Mouse (Mus musculus) monocyte, adult 5-6 weeks (primary cell): ENCODE results near the gene Olr1. TPM values are rescaled to one million over a fixed set of nuclear protein-coding genes. Genes with fewer than 3 reads are reported as not detected.

Experiments used
- ATAC-seq: fragments of 153-309, 156-312 bp; replicated peaks from 2 replicates; pipeline ENCODE4 v1.8.0; 2017; ENCODE audit warnings: mild to moderate bottlenecking; ENCODE audit not compliant: low TSS enrichment, insufficient number of reproducible peaks, severe bottlenecking, poor library complexity, low FRiP score
- total RNA-seq: library from RNA; stranded (forward); fragments of 200-1000, 200-491, 200-594 nt; gene quantifications from 3 replicates; pipeline ENCODE4 v1.2.3, GENCODE M21; 2017

Gene Olr1
- total RNA-seq: 8.4 to 15.7 TPM (median 11.1 TPM) in 3 replicates

DNA sequence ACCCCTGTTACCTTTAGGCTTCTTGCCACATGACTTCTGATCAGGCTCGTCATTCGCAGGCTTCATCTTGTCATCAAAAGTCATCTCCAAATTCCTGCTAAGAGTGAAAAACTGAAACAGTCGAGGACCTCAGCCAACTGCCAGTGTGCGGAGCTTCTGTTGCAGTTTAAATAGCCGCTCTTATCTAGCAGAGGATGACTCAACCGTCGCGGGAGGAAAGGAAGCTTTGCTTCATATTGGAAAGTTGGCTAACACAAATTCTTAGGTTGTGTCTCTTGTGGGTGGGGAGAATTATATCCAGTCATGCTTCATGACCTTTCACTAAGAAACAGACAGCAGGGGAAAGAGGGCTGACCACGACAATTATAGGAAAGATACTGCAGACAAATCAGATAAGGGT lies at the start of gene Olr1:
Gene Olr1, minus strand, starts transcription at position 142 of the 400 bp plus-strand sequence.
- peak; percentile 53; the same call in 1 of the 2 replicates for ATAC-seq

DNA sequence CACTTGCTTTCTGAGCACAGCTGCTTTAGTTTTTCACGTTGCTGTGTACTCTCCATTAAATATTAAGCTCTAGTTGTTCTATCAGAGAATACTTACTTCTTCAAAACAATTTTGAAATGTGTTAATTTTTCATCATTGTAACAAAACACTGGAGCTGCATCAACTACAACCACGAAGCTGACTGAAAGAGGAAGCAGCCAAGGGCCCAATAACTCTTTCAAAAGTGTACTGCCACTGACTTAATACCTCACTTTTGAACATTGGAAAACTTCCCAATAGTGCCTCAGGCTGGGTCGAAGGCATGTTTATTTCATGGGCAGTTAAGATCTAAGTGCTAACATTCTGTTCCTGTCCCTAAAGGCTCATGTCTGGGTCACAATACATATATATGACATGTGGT lies 41.0 kb upstream of the Olr1 start:
- no peak for ATAC-seq

DNA sequence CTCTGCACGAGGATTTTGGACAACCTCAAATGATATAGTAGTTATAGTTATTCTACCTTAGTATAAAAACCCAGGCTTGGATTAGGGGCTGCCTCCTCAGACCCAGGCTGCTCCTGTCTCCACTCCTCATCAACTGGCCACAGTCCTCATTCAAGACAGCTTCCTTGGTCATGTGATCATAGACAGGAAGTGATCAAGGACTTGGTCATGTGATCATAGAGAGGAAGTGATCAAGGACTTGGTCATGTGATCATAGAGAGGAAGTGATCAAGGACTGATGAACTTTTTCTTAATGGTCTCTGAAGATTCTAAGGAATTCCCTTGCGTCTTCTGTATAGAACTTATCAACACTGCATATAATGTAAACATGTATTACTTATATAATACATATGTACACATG lies 40.3 kb upstream of the Olr1 start:
- no peak for ATAC-seq

DNA sequence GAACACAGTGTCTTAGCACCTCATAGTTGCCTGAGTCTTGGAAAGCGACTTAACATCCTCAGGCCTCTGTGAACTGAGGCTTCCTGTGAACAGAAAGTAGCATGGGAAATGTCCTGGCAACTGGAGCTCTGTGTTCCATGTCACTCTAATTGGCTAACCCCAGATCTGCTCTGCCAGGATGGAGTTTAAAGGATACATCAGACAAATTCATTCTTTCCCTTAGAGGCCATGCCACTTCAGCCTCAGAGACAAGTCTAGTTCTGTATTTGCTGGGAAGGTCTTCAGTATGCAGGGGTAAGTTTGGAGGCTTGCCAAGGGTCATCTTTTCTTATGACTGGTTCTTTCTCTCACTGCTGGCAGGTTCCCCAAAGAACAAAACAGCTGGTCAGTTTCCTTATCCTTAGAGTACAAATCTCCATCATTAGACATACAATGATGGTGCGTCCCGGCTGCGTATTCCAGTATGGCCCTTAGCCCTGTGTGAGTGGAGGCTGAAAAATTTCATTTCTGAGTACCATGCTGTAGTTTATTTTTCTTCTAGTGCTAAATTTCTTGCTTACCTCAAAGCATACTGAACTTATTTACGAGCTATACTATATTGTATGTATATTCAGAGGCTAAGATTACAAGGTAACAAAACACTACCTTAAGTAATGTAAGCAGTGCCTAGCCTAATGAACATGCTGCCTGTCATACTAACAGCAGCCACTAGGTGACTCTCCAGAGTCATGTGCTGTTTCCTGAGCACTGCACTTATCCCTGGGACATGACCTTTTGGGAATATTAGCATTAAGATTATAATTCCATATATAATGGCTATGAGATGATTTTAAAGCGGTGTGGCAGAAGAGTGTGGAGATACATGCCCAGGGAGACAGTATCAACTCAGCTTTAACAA lies 37.0 kb upstream of the Olr1 start:
- peak; percentile 64; the same call in 1 of the 2 replicates for ATAC-seq

DNA sequence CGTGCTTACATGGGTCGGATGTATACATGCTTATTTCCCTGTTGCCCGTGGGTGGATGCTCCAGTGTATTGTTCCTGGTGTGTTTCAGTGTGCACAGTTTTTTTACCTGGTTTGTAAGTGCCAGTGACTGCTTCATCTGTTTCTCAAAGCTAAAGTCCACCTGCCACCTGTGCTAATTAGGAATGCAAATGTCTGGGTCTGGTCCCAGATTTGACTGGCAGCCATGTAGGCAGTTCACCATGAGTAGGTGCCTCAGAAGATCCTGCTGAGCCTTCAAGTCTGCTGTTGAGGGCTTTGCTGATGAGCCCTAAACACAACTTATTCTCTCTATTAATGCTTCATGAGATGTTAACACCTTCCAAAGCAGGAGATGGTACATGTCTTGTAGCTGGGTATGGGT lies 35.6 kb upstream of the Olr1 start:
- ATAC-seq: no peak

DNA sequence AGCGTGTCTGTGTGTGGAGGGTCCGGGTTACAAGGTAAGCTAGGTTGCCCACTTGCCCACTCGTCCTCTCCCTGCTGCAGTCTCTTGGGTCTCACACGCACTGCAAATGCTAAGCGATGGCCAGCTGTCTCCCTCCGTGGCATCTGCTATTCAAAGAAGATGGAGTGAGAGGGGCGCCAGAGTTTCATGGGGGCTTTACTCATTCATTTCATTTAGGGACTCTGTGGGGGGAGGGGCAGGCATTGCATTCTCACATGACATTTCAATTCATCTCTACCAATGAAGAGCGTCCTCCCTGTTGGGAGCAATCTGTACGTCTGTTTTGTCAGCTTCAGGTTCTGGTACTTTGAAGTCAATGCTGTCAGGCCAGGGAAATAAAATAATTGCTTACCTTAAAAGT lies 35.0 kb upstream of the Olr1 start:
- ATAC-seq: no peak

DNA sequence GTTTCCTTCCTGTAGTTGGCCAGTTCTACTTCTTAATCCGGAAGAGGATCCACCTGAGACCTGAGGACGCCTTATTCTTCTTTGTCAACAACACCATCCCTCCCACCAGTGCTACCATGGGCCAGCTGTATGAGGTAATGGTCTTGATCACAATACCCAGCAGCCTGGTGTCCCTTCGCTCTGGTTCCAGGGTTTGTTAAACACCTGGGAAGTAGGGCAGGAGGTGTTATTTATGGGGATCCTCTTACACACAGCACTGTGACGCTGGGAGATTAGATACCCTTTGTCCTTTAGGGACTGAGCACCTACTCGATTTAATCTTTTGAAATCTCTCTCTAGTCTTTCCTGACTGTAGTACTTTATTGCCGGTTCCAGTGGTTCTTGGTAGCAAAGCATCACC lies 31.6 kb upstream of the Olr1 start:
- ATAC-seq: no peak

DNA sequence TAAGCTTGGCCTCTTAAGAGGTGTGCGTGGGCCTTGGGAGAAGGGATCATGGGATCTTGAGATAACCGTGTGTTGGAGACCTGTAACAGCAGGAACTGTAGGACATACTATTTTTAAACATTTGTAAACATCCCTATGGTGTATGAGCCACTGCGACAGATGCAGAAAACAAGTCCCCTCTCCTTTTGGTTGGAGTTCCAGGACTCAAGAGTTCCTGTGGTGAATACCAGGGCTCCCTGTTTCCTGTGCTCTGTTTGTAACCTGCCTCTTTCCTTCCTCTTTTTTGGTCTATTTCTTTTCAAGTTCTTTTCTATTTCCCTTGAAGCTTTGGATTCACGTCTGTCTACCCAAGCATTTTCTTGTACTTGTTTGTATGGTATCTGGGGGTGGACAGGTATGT lies 28.8 kb upstream of the Olr1 start:
- no peak for ATAC-seq

DNA sequence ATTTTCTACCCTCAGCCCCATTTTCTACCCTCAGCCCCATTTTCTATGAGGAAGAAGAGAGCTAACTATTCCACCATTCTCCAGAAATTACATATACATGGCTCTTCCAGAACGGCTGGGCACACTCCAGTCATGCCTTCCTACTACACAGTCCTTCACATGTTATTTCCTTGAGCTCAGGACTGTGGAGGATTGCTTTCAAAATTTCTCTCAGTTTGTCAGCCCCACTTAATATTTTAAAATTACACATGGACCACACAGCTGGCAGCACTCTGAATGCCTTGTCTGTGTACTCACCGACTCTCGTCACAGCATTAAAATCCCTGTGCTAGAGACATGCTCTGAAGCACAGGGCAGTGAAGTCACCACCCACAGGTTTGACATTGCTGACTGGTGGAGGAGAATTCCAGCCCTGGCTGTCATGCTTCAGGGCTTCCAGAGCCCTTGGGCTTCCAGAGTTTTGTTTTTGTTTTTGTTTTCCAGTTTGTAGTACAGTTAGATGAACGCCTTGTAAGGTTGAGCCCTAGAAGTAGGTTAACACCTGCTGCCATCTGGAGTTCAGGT lies 27.7 kb upstream of the Olr1 start:
- no peak for ATAC-seq

DNA sequence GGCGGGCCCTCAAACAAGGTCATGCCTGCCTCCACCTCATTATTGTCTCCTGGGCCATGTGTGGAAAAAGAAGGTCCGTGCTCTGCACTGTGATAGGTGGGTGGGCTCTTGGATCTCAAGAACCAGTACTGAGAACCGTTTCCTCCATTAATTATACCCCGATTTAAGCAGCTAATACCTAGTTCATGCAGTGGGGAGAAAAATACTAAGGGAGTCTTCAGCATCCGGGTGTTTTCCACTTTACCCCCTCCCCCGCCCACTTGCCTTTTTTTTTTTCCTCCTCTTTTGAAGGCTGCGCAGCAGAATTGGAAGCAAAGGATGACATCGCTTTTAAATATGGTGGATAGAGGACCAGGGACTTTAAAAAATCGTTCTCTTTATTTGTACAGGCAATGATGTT lies 27.1 kb upstream of the Olr1 start:
- no peak for ATAC-seq

DNA sequence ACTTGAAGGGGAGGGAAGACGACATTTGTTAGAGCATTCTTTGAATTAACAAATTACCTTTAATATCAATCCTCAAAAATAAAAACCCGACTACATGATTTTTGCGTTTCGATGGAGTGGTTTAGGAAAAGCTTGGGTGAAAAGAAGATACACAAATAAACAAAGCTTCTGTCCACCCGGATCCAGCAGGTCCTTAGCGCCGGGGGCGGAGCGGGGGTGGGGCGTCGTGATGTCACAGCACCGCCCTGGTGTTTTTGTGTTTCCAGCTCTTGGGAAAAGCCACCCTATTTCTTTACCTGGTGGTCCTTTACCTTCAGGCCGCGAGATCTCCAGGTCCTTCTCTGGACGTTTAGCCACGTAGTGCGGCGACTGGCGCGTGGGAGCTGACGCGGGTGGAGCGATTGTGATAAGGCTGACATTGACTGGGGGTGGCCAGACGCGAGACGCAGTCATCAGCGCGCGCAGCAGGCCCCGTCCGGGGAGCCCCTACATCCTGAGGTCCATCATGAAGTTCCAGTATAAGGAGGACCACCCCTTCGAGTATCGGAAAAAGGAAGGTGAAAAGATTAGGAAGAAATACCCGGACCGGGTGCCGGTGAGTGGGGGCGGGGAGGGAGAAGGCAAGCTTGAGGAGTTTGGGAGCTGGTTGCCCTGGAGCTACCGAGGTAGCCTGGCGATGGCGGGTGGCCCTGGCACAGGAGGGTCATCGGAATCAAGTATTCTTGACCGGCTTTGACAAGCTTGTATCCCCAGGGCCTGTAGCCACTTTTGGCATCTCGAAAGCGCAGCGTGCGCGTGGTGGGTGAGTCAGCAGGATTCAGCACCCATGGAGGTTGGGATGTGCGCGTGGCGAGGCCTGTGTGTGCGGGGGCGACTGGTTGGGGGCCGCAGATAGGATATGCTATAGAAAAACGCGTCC lies 26.2 kb upstream of the Olr1 start, which contains the start of gene Gabarapl1:
Gene Gabarapl1, plus strand, starts transcription at position 219 of the 919 bp plus-strand sequence.
- ATAC-seq: peak; percentile 43

DNA sequence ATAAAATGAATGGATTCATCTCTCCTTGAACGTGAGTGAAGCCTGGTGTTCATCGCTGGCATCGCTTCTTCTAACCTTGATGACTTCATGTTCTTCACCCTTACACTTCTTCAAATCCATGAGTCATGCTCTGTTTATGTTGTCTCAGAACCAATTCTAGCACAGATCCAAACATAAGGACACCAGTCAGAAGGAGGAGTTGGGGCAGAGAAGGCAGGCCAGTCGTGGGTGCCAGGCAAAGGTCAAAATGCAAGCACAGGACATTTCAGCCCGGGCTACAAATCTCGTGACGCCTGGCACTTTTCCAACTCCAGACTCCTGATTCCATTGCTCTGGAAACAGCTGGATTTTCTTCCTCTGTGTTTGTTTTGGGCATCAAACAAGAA lies 25.6 kb upstream of the Olr1 start:
- peak; percentile 29 for ATAC-seq

DNA sequence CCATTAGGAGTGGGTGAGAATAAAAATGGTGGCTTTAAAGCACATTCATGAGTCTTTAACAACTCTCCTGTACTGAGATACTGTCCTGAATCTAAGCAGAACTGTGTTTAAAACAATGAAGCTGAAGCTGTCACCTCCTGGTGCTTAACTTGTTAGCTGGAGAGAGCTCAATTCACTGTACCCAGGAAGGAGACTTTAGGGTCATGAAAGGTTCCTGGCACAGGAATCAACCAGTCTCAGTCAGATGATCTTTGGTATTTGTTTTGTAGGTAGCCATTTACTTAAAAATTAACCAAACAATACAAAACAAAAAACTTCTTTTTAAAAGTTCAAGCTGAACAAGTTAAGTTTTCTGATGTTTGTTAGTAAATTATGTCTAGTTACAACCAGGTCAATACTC lies 23.3 kb upstream of the Olr1 start:
- no peak for ATAC-seq

DNA sequence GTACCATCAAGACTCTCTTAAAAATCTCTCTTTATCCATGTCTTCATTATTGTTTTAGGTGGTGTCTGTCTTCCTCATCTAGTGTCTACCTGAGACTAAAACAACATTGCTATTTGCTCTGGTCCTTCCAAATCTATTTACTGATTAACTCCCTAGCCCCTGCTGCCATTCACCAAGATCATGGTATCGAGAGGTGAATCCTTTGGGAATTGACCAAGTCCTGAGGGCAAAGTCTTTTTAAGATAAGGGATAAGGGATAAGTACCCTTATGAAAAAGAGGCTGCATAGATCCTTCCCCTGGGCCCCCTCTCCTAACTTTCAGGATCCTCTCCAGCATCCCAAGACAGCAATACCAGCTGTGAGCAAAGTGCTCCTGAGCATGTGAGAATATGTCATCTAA lies 22.6 kb upstream of the Olr1 start:
- ATAC-seq: no peak

DNA sequence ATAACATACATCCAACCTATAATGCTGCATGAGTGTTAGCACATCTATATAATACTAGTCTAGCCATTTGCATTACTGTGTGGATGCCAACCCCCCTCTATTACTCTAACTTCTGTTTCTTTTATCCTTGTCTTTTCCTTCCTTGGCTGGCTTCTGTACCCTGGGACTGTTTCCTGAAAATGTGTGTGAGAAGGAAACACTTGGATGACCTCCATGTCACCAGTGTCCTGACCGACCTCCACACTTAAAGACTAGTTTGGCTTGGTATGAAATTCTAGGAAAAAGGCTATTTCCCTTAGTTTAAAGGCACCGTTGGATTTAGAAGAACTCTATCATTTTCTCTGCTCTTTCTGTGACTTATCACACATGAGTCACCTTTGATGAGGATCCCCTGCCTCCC lies 20.5 kb upstream of the Olr1 start:
- no peak for ATAC-seq

DNA sequence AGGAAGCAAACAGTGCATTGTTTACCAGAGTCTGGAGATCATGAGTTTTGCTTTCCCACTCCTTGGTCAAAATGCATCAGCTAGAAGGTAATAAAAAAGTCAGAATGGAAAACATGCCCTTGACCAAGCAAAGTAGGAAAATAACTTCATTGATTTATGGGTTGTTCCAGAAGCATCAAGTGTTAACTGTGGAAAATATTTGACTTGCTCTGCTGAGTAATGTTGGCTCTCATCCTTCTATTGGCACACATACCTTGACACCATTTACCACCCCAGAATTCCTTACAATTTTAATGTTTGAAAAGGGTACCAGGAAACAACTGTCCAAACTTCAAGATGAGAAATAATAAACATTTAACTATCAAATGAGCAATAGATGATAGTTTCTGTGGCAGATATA lies 19.1 kb upstream of the Olr1 start:
- ATAC-seq: no peak

DNA sequence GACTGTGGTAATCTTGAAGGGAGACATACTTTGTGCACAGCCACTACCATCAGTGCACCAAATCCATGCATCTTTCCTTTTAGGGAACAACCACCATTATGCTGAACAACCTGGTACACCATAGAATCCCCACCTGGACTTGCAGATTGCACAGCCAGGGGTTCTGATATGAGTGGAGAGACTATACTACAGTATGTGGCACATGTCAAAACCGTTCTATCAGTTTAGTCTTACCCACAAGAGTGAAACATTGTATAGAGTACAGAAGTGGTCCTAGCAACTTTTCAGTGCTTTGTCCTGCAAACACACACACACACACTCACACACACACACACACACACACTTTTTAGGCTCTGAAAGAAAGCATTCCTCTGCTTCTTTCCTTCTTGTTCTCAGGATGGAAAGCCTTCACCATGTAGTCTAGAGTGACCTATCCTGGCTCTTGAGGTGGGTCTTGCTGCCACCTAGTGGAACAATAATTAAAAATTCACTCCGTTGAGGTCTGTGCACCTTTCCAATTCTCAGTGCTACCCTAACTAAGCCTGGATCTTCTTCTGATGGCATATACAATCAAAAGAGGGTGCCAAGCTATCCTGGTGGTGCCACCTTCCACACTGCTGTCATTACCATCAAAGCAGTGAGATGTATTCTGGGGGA lies 10.9 kb upstream of the Olr1 start:
- peak; percentile 62; the same call in 1 of the 2 replicates for ATAC-seq

DNA sequence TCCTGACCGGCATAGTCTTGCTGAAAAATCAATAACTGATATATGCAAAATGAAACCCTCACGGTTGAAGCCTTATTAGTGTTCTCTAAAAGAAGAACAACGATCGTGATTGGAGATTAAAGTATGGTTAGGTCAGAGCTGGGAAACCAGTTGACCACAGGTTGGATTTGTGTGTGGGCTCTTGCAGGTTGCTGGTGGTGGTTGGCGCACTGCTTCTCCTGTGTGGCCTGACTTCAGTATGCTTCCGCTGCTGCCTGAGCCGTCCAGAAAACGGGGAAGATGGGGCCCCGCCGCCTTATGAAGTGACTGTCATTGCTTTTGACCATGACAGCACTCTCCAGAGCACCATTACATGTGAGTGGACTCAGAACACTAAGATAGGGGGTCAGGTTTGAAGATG lies 9.4 kb upstream of the Olr1 start:
- 0 out of 2 replicates have a peak, but pooled peaks have one; percentile 11 for ATAC-seq

DNA sequence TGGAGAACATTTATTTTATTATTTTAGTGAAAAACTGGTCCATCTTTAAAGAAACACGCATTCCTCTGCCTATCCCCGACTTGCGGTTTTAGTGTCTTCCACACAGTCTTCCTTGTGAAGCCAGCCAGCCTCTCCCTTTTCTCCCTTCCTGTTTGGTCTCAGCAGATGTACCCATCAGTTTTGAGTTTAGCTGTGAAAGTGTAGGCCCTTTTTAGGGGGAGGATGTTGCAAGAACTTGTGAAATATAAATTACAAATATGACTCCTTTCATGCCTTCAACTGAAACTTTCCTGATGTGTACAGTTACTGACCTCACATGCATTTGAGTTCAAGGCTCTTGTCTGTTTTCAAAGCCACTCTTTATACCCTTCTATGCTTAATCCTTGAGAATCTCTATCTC lies 8.1 kb upstream of the Olr1 start:
- ATAC-seq: peak; percentile 45; the same call in 1 of the 2 replicates
